Mouse (Mus musculus): ENCODE results near the gene Saa3. TPM values are rescaled to one million over a fixed set of nuclear protein-coding genes. Genes with fewer than 3 reads are reported as not detected.
A peak's percentile ranks its signal among the peaks of the same experiment; 100 is the strongest.

Saa3 gene
- polyA plus RNA-seq, 1 experiment = 6.2 TPM

- TF ChIP-seq POLR2A (IDR thresholded peaks at IDR 0.05; ENCODE audit: borderline replicate concordance, low read depth, low read length) = no peak
- no peak for TF ChIP-seq CTCF (IDR thresholded peaks at IDR 0.05; ENCODE audit: low read depth, low read length)
- Histone ChIP-seq H3K4me3 (ENCODE audit: insufficient read depth, low read length) (no peak overlapping the region), H3K27ac (ENCODE audit: insufficient read depth, low read depth, low read length) (no peak overlapping the region), H3K4me1 (ENCODE audit: control insufficient read depth, insufficient read depth, low read length) (peaks cover 24% of the 10 kb centered on the region)
Observed at GRCm38 (mm10) chr7:46738561-46739460, 23.3 kb upstream of the Saa3 start.

GRCm38 (mm10) chr7:46734983-46735382 lies 19.5 kb upstream of the Saa3 start:
- no peak overlapping the region for H3K4me3 ChIP-seq (ENCODE audit: insufficient read depth, low read length)
- H3K27ac ChIP-seq (ENCODE audit: insufficient read depth, low read depth, low read length) = peak overlapping the region; percentile 70
- peaks cover 24% of the 10 kb centered on the region for H3K4me1 ChIP-seq (ENCODE audit: control insufficient read depth, insufficient read depth, low read length)
- no peak for TF ChIP-seq POLR2A (IDR thresholded peaks at IDR 0.05; ENCODE audit: borderline replicate concordance, low read depth, low read length)

- Histone ChIP-seq H3K27ac (ENCODE audit: insufficient read depth, low read depth, low read length) (no peak within 1 kb of the TSS), H3K4me3 (ENCODE audit: insufficient read depth, low read length) (no peak within 1 kb of the TSS), H3K4me1 (ENCODE audit: control insufficient read depth, insufficient read depth, low read length) (peaks cover 19% of the 10 kb centered on the region)
- no peak for TF ChIP-seq CTCF (IDR thresholded peaks at IDR 0.05; ENCODE audit: low read depth, low read length)
- no peak for TF ChIP-seq POLR2A (IDR thresholded peaks at IDR 0.05; ENCODE audit: borderline replicate concordance, low read depth, low read length)
Observed at GRCm38 (mm10) chr7:46732458-46732857, 17.0 kb upstream of the Saa3 start, which contains the start of gene Saa4. Gene Saa4, minus strand, starts transcription at chr7:46732603.

- TF ChIP-seq CTCF (IDR thresholded peaks at IDR 0.05; ENCODE audit: low read depth, low read length) (no peak), POLR2A (IDR thresholded peaks at IDR 0.05; ENCODE audit: borderline replicate concordance, low read depth, low read length) (no peak)
- H3K27ac ChIP-seq (ENCODE audit: insufficient read depth, low read depth, low read length) = no peak overlapping the region
- no peak overlapping the region for H3K4me3 ChIP-seq (ENCODE audit: insufficient read depth, low read length)
- peaks cover 17% of the 10 kb centered on the region for H3K4me1 ChIP-seq (ENCODE audit: control insufficient read depth, insufficient read depth, low read length)
Observed at GRCm38 (mm10) chr7:46727584-46727983, 12.1 kb upstream of the Saa3 start.

- TF ChIP-seq POLR2A (IDR thresholded peaks at IDR 0.05; ENCODE audit: borderline replicate concordance, low read depth, low read length) (no peak), CTCF (IDR thresholded peaks at IDR 0.05; ENCODE audit: low read depth, low read length) (no peak)
- no peak overlapping the region for H3K27ac ChIP-seq (ENCODE audit: insufficient read depth, low read depth, low read length)
- peaks cover 31% of the 10 kb centered on the region for H3K4me1 ChIP-seq (ENCODE audit: control insufficient read depth, insufficient read depth, low read length)
- no peak overlapping the region for H3K4me3 ChIP-seq (ENCODE audit: insufficient read depth, low read length)
Observed at GRCm38 (mm10) chr7:46724396-46724795, 8.9 kb upstream of the Saa3 start.

- H3K4me1 ChIP-seq (ENCODE audit: control insufficient read depth, insufficient read depth, low read length) = peaks cover 37% of the 10 kb centered on the region
- TF ChIP-seq POLR2A (IDR thresholded peaks at IDR 0.05; ENCODE audit: borderline replicate concordance, low read depth, low read length) (no peak), CTCF (IDR thresholded peaks at IDR 0.05; ENCODE audit: low read depth, low read length) (no peak)
- no peak overlapping the region for H3K4me3 ChIP-seq (ENCODE audit: insufficient read depth, low read length)
- H3K27ac ChIP-seq (ENCODE audit: insufficient read depth, low read depth, low read length) = no peak overlapping the region
Observed at GRCm38 (mm10) chr7:46723849-46724248, 8.3 kb upstream of the Saa3 start.

GRCm38 (mm10) chr7:46723354-46723753 lies 7.9 kb upstream of the Saa3 start:
- TF ChIP-seq POLR2A (IDR thresholded peaks at IDR 0.05; ENCODE audit: borderline replicate concordance, low read depth, low read length) = no peak
- no peak for TF ChIP-seq CTCF (IDR thresholded peaks at IDR 0.05; ENCODE audit: low read depth, low read length)
- peaks cover 42% of the 10 kb centered on the region for H3K4me1 ChIP-seq (ENCODE audit: control insufficient read depth, insufficient read depth, low read length)
- H3K4me3 ChIP-seq (ENCODE audit: insufficient read depth, low read length) = no peak overlapping the region
- H3K27ac ChIP-seq (ENCODE audit: insufficient read depth, low read depth, low read length) = no peak overlapping the region

GRCm38 (mm10) chr7:46720460-46720859 lies 5.0 kb upstream of the Saa3 start:
- H3K4me3 ChIP-seq (ENCODE audit: insufficient read depth, low read length) = no peak overlapping the region

GRCm38 (mm10) chr7:46719526-46719925 lies 4.0 kb upstream of the Saa3 start:
- H3K27ac ChIP-seq (ENCODE audit: insufficient read depth, low read depth, low read length) = peak overlapping the region; percentile 20
- peaks cover 69% of the 10 kb centered on the region for H3K4me1 ChIP-seq (ENCODE audit: control insufficient read depth, insufficient read depth, low read length)
- TF ChIP-seq POLR2A (IDR thresholded peaks at IDR 0.05; ENCODE audit: borderline replicate concordance, low read depth, low read length) (no peak), CTCF (IDR thresholded peaks at IDR 0.05; ENCODE audit: low read depth, low read length) (no peak)
- no peak overlapping the region for H3K4me3 ChIP-seq (ENCODE audit: insufficient read depth, low read length)

More at GRCm38 (mm10) chr7:46720460-46720859, 5.0 kb upstream of the Saa3 start:
- Histone ChIP-seq H3K27ac (ENCODE audit: insufficient read depth, low read depth, low read length) (no peak overlapping the region), H3K4me1 (ENCODE audit: control insufficient read depth, insufficient read depth, low read length) (peaks cover 63% of the 10 kb centered on the region)
- TF ChIP-seq POLR2A (IDR thresholded peaks at IDR 0.05; ENCODE audit: borderline replicate concordance, low read depth, low read length) (no peak), CTCF (IDR thresholded peaks at IDR 0.05; ENCODE audit: low read depth, low read length) (no peak)

- Histone ChIP-seq H3K4me3 (ENCODE audit: insufficient read depth, low read length) (no peak overlapping the region), H3K27ac (ENCODE audit: insufficient read depth, low read depth, low read length) (no peak overlapping the region), H3K4me1 (ENCODE audit: control insufficient read depth, insufficient read depth, low read length) (peaks cover 61% of the 10 kb centered on the region)
- no peak for TF ChIP-seq CTCF (IDR thresholded peaks at IDR 0.05; ENCODE audit: low read depth, low read length)
- TF ChIP-seq POLR2A (IDR thresholded peaks at IDR 0.05; ENCODE audit: borderline replicate concordance, low read depth, low read length) = no peak
Observed at GRCm38 (mm10) chr7:46718591-46719270, 3.2 kb upstream of the Saa3 start.

Data from bone marrow macrophage, adult 2 months (primary cell).